Mouse (Mus musculus) NIH3T3 (cell line): Measurements from ENCODE around the gene Ube4b.
"Not testable (repeated sequence)": the region's sequence is repeated elsewhere in the genome, so short reads cannot be mapped to it uniquely, and the experiment has no call there.

Experiments
- DNase-seq: peaks from one replicate; pipeline ENCODE4 v3.0.0-alpha.2; 2012; ENCODE audit warnings: low read depth

Ube4b gene

DNA sequence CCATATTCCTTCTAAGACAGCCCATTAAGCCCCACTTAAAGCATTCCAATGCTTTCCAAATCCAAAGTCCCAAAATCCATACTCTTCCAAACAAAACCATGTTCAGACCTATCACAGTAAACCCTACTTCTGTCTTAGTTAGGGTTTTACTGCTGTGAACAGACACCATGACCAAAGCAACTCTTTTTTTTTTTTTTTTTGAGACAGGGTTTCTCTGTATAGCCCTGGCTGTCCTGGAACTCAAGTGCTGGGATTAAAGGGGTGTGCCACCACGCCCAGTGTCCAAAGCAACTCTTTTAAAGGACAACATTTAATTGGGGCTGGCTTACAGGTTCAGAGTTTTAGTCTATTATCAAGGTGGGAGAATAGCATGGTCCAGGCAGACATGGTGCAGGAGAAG is 5.3 kb upstream of the Ube4b start:
- not testable (repeated sequence) for DNase-seq

DNA sequence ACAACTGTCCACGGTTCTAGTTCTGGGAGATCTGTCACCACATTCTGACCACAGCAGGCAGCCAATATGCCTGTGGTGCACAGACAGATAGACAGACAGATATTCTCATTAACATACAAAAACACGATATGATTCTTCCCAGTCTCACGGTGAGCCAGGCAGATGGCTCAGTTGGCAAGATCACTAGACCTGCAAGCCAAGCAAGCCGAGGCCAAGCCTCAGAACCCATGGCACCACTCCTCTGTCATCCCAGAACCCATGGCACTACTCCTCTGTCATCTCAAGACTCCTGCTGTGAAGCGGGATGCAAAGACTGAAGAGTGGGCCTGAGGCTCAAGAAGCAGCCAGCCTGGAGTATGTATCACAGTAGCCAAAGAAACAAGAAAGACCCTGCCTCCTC is 3.0 kb upstream of the Ube4b start:
- DNase-seq, result no peak

DNA sequence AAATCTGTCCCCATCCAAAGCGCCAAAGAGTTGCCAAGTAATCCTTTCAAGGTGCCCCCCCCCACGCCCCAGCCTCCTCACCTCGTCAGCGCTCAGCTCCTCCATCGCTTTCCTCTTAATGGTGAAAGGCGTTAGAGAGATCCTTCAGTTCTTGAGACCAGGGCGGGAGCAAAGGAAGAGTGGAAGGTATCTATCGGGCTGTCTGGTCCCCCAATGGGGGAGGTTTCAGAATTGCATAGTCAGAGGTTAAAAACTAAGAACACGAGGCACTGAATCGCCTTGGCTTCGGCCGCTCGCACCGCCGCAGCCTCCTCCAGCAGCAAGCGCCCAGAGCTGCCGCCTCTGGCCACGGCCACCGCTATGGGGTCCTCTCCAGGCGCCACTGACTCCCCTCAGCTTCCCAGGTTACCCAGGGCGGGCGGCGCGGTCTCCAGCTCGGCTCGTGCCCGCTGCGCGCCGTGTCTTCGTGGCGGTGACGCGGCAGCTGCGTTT is 702 bp downstream of the Ube4b start:
- DNase-seq, result peak; percentile 53

DNA sequence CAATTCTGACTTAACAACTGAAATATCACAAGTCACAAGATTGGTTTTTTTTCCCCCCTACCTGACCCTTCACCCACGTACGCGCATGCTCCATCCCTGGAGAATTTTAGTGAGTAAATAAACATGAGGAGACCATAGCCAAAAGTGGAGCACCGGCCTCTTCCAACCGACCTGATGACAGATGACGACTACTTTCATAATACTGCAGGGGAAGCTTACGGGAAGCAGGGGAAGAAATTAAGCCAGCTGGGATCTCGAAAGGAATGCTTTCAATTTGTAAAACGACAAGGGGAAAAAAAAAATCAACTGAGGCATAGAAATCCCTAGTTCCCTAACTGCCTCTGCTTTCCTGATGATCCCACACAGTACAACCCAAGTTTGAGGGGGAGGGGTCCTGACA is 1.8 kb downstream of the Ube4b start:
- peak; percentile 78 for DNase-seq

DNA sequence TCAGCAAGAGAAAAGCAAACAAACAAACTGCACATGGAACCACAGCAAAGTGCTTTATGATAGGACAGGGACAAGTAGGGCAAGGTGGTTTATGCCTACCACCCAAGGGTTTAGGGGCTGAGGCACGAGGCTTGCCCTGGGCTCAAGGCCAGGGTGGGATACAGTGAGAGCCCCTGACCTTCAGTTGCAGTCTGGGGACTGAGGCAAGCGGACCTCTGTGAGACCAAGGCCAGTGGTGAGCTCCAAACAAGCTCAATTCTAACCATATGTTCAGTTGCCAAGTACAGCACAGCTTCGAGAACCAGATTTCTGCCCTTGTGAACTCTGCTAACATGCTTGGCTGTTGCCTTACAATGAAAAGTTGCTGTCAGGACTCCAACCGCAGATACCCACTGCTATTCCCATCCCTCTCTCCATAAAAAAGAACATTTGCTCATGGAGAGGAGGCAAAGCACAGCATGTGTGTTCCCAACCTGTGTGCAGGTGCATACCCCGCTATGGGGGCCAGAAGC is 8.6 kb downstream of the Ube4b start:
- DNase-seq, result no peak

DNA sequence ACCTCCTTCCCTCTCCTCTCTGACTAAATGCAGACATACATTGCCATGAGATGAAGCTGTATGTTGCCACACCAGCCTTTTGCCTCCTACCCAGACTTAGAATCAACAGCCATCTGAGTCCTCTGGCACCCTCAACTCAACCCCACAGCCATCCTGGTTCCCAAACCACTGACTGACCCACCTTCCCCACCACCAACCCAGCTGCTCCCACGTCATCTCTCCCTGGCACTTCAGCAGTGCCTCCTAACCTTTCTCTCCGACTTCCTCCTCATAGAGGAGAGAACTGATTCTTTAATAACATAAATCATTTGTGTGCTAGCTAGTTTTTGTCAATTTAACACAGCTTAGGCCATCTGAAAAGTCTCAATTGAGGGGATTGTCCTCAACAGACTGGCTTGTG is 9.6 kb downstream of the Ube4b start:
- no peak for DNase-seq

DNA sequence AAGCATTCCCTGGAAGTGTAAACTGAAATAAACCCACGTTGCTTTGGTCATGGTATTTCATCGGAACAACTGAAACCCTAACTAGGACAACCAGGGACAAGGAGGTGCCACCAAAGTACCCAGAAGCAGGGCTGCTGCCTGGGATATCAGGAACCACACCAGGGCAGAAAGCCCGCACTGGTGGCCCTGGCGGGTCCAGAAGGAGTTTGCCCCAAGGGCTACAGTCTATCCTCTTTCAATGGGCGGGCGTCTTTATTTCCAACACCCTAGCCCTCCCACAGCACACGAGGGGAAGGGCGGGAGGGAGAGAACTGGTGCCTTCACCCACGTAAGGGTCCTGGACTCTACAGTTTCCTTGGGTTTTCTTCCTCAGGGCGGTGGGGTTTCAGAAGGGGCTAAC is 10.1 kb downstream of the Ube4b start:
- no peak for DNase-seq

DNA sequence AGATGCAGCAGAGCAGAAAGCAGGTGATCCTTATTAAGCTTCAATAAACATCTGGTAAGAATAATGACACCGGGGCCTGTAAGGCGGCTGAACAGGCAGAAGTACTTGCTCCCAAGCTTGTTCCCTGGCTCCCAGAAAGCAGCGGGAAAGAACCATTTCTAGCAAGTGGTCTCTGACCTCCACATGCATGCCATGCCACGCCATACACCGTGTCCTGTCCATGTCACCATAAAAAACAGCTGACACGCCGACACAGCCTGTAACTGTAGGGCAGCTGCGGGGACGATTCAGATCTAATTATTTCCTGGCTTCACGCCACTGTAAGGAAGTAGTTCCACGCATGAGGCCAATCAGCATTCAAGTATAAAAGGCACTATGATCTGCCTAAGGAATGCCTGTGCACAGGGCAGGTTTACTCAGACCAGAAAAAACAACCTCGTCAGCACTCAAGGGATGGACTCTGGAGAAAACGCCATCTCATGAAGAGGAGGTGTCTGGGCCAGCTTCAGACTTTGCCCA is 10.8 kb downstream of the Ube4b start:
- no peak for DNase-seq

DNA sequence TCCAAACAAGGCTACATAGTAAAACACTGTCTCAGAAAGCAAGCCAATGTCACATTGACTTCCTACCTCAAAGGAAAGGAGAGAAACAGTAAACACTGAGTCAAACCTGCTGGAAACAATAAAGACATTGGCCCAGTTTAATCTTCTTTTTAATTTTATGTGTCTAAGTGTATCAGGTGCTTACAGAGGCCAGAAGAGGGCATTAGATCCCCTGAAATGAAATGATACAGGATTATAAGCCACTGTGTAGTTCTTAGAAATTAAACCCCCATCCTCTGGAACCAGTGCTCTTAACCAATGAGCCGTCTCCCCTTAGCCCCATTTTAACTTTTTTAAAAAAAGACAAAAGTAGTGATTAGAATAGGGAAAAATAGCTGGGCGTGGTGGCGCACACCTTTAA is 12.3 kb downstream of the Ube4b start:
- no peak for DNase-seq

DNA sequence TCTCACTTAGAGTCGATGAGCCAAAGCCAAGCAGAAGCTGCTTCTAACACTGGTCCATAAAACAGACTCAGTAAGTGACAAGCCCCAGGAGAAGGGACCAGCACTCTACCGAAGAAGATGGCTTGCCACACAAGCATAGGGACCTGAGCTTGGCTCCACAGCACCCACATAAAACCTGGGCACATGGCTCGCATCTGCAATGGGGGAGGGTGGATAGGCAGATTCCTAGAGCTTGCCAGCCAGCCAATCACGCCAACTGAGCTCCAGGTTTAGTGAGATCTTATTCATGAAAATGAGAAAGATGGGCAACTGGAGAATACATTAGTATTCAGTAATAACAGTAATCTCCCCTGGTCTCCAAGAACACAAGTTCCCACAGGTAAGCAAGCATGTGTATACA is 16.8 kb downstream of the Ube4b start:
- no peak for DNase-seq

DNA sequence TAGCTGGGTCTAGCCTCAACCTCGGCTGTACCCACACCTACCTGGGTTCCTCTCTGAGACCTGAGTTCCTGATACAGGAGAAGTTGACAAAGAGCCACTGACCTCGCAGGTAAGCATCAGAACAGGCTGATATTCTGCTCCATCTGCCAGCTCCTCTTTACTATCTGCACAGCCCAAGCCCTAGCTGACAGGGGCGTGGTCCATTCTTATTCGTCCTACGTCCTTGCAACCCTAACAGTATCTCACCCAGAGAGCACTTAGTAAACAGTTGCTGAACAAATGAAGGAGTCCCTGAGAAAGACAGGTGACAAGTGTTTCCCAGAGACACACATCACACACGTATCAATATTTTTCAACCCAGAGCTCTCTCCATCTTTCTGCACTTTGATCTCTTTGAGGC is 18.2 kb downstream of the Ube4b start:
- DNase-seq, result no peak

DNA sequence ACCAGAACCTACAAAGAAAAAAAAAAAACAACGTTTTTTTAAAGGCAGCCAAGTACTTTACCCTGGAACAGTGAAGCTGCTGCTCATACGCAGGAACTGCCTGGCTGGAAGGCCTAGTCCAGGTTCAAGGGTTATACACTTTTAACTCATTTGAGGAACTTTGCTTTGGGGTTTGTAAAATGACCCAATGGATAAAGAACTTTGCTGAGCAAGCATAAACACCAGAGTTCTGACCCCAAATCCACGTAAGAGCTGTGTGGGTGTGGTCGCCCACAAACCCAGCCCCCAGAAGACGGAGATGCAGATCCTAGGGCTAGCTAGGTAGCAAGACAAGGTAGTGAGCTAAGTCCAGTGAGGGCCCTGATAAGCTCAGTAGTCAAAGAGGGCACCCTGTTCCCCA is 19.1 kb downstream of the Ube4b start:
- no peak for DNase-seq

DNA sequence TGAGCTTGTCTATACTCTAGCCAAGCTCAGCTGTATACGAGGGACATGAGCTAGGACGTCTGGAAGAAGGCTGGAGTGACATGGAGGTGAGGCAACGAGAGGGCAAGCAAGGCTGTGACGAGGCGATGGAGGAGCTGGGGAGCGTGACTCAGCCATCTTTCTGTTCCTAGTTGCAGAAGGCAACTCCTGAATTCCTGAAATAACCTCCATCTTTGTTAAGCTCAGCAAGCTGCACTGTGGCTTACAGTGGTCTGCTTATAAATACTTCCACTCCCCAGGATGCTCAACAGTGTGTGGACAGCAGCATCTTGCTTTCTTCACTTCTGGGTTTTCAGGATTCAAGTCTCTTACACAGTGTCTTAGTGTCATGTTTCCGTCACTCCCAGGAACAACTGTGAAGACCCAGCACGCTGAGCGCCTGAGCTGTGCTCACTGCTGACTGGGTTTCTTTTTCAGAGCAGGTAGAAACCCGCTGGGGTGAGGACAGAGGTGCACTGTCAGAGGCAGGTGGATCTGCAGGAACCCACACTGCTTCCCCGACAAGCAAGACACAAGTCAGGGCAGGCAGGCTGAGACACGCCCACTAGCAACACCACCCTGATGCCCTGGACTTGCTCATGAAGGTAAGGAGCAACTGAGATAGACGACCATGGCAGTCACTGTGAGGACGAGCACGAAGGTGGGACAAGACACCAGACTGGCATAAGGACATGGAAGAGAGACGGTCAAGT is 20.7 kb downstream of the Ube4b start:
- DNase-seq, result peak; percentile 67

DNA sequence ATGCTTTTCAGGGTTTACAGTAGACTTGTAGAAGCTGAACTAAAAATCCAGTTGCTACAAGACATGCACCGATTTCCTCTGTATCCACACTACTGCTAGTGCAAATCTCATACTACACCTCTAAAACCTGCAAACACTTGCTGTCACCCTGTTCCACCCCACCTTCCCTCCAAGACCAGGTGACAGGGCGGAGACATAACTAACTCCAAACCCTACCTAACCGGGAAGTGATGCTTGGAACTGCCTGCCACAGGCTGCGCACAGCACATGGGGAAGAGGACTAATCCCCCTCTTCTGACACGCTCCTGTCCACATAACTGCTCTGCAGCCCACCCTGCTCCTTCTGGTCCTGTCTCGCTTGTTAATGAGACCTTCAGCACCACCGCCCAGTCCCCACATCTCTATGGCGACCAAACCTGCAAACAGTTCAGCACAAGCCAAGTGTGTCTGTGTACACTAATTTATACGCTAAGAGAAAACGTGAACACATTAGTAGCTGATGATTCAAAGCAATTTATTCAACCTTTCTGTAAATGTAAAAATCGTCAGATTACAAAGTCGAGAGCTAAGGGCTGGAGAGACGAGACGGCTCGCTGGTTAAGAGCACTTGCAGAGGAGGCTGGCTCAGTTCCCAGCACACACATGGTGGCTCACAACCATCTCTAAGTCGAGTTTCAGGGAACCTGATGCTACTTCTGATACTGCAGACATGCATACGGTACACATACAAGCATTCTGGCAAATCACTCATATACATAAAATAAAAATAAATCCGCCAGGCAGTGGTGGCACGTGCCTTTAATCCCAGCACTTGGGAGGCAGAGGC is 21.7 kb downstream of the Ube4b start:
- peak; percentile 34 for DNase-seq

DNA sequence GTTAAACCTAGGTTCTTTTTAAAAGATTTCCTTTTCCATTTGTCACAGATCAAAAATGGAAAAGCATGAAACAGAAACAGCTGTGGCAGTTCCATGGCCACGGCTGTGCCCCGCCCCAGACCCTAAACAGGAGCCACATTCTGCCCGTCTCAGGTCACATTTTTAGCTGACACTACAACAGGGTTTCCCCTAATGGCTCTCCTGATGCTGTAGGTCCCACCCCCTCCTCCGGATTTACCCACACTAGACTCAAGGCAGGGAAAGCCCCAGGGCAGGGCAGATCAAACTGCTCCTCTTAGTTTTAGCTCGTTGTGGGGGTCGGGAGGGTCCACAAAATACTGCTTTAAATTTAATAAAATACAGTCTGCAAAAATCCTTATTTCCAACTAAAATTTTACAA is 23.5 kb downstream of the Ube4b start:
- no peak for DNase-seq

DNA sequence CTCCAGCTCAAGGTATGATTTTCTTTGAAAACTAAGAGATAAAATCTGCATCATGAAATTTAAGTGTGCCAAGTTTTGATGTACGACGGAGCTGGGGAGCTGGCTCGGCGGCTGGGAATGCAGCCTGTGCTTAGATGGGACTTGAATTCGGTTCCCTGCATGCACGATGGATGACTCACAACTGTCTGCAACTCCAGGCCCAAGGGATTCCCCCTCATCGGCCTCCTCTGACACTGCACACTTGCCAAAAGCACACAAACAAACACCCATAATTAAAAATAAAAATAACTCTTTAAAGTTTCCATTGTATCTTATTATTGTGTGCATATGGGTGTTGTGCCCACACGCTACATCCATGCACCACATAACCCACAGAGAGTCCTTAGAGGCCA is 25.0 kb downstream of the Ube4b start:
- DNase-seq, result peak; percentile 76

DNA sequence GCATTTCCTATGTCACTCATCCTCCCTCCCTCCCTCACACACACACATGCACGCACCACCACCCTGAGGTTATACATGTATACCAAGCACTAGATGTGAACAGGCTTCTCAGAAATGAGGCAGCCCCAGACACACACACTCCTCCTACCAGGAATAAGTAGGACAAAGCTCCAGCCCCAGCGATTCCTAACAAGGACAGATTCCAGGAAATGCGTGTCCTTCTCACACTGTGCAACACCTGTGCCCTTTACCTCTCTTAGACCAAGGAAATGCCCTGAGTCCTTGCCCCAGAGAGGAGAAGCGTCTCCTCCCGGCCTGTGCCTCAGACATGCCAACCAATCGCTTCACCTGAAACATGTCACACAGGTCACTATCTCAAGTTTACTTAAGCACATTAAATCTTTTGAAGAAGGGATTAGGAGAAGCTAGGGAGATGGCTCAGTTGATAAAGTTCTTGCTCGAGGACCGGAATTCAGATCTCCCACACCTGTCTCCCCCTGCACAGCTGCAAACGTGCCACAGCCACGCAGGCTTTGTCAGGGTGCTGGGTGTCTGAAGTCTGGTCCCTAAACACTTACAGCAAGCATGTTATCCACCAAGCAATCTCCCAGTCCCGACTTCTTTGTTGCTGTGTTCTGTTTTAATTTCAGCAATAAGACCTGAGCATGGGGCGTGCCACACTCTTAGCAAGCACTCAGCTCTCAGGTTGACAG is 25.5 kb downstream of the Ube4b start:
- DNase-seq, result no peak

DNA sequence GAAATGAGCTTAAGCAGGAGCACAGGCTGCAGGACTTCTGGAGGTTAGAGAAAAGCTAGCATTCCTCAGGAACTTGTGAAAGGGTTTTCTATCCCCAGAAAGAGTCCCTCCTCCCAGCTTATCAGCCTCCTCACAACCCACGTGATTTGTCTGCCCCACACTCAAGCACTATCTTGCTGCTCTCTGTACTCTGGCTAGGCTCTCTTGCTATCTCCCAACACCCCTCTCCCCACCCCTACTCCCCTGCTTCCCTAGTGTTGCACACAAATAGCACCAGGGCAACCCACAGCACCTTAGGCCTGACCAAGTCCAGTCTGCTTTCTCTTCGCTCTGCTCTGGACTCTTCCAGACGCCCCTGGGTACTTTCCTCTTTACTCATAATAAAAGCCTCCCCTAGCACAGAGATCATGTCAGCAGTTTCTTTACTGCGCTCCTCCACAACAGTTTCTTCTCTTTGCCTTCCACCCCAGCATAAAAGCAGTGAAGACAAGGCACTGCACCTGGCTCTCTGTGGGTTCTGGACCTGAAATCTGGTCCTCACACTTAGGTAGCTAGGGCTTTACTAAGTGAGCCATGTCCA is 27.1 kb downstream of the Ube4b start:
- no peak for DNase-seq

DNA sequence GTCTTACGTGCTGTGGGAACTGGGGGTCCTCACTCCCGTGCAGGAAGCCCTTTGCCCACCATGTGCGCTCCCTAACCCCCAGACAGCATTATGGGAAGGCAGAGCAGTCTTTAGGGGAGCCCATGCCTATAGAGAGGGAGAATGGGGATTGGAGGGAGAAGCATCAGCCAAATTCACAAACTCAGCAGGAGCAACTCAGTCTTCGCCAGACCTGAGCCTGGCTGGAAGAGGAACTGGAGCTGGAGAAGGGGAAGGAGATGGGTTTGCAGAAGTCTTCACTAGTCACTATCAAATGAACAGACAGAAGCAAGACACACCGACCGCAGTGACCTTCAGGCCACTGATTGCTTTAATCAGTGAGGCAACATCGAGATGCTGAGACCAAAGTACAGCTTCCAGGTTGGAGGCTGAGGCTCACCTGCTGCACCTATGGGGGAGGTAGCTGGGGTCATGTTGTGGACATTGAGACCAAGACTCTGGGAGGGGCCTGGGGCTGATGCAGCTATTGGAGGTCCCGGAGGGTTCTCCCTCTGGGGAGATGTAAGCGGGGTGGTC is 28.3 kb downstream of the Ube4b start:
- no peak for DNase-seq

DNA sequence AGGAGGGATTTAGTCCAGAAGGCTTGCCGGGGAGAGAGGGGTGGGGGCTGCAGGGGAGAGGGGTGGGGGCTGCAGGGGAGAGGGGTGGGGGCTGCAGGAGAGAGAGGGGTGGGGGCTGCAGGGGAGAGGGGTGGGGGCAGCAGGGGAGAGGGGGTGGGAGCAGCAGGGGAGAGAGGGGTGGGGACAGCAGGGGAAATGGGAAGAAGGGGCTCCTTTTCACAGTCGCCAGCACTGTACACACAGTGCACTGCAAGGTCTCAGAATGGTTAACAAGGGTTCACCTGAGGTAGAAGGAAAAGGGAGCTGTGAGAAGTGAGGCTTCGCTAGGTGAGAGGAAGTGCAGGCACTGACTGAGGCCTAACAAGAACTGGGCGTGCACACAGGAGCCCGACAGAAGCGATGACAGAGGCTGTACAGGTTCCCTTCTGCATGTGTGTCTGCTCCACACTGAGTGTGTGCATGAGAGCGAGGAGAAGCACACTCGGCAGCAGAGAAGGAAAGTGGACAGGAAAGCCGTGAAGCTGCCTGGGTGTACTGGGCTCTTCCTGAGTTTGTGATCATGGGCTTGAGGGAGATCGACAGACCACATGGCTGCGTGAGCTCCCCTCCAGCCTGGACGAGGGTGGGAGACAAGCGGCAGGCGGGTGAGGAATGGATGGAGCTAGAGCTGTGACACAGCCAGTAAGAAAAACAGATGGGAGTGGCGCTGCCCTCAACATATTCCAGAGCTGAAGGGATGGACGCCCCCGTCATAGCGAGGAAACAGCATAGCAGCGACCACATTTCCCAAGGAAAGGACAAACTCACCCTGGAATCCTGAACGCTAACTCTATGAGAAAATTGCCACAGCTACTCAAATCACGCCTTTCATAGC is 29.9 kb downstream of the Ube4b start:
- no peak for DNase-seq

DNA sequence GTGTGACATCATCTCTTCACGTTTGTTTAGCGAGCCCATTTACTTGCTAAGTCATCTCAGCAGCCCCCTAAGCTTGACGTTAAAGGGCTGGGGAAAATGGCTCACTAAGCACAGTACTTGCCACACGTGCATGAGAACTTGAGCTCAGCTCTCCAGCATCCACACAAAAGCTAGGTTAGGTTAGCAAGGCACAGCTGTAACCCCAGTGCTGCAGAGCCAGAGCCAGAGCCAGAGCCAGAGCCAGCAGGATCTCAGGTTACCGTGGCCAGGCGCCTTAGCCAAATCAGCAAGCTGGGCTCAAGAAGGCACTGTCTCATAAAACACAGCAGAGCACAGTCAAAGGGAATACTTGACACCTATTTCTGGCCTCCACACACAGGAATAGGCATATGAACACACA is 31.0 kb downstream of the Ube4b start:
- peak; percentile 65 for DNase-seq
